ENCODE assay signal across 12 mouse cellular contexts in genomic region chr16:49775002-49775966, GRCm38 (mm10). TPM values are rescaled to one million over a fixed set of nuclear protein-coding genes. Genes with fewer than 3 reads are reported as not detected.
DNase-seq lines count a peak whose midpoint lies in the region; ATAC-seq and TF ChIP-seq lines count a peak whose summit lies in the region.
"Had no signal": no experiment of that assay in that cellular context is flagged by ENCODE, and none has a peak within 500 bp of the region (broad histone marks: within the 10 kb centered on the region; RNA-seq: fewer than 3 reads in every experiment).

No protein-coding gene starts in this region.

- peaks cover 23 to 37% of the 10 kb centered on the region in 2 experiments for H3K4me1 ChIP-seq in MEL (ENCODE audit: control insufficient read depth in 1 of 2, insufficient read depth in 2 of 2, low read length in 2 of 2)
- peaks cover 80% of the 10 kb centered on the region for H3K4me1 ChIP-seq in liver, embryonic 15.5 days (replicated peaks)

- TF ChIP-seq CTCF in MEL (IDR thresholded peaks at IDR 0.05 in 2 of 3, conservative IDR thresholded peaks at IDR 0.05 in 1 of 3; ENCODE audit: control insufficient read depth in 1 of 3, insufficient read depth in 1 of 3, low read depth in 2 of 3, low read length in 3 of 3, poor library complexity in 1 of 3, severe bottlenecking in 1 of 3): no peak

- peak overlapping the region; percentile 48 to 56 for H3K4me3 ChIP-seq in MEL (ENCODE audit: control insufficient read depth in 1 of 2, insufficient read depth in 1 of 2, low read depth in 2 of 2, low read length in 2 of 2)
- peak overlapping the region; percentile 26 for H3K4me3 ChIP-seq in liver, embryonic 15.5 days (replicated peaks)

- ATAC-seq in liver, embryonic 15.5 days (ENCODE audit: insufficient read depth): peak; percentile 81
- ATAC-seq: forebrain, postnatal 0 days had no signal

- H3K27ac ChIP-seq in MEL (ENCODE audit: control insufficient read depth, low read depth, low read length): peak overlapping the region; percentile 97
- H3K27ac ChIP-seq in liver, embryonic 15.5 days (replicated peaks): peak overlapping the region; percentile 96

- peak overlapping the region; percentile 65 for H3K4me2 ChIP-seq in liver, embryonic 15.5 days

- peaks cover 0 to 47% of the 10 kb centered on the region in 2 experiments; a peak in 2 of 4 replicates for H3K36me3 ChIP-seq in MEL (ENCODE audit: control insufficient read depth in 1 of 2, insufficient read depth in 2 of 2, low read length in 2 of 2)
- H3K36me3 ChIP-seq in liver, embryonic 15.5 days (replicated peaks): no peaks in the 10 kb centered on the region

- H3K9me3 ChIP-seq in MEL (replicated peaks; ENCODE audit: insufficient read depth, low read length): no peaks in the 10 kb centered on the region
- no peaks in the 10 kb centered on the region for H3K9me3 ChIP-seq in liver, embryonic 15.5 days (replicated peaks)

- no peak; a peak in 2 of 4 replicates for TF ChIP-seq EP300 in MEL (IDR thresholded peaks at IDR 0.05; ENCODE audit: low read depth in 1 of 2, low read length in 2 of 2)

- 21% methylated on average over 22 of the region's 22 CpGs for WGBS in liver, embryonic 15.5 days (ENCODE audit: insufficient replicate concordance)

- TF ChIP-seq RAD21 in MEL (IDR thresholded peaks at IDR 0.05; ENCODE audit: low read depth, low read length): no peak

- peak overlapping the region; percentile 70 for H3K9ac ChIP-seq in MEL (ENCODE audit: control insufficient read depth, low read depth, low read length, poor library complexity, severe bottlenecking)
- H3K9ac ChIP-seq in liver, embryonic 15.5 days: peak overlapping the region; percentile 60
- H3K9ac ChIP-seq: forebrain, postnatal 0 days had no signal

- peak in 1 of 2 experiments; percentile 48; a peak in 2 of 4 replicates for TF ChIP-seq POLR2A in MEL (IDR thresholded peaks at IDR 0.05; ENCODE audit: control insufficient read depth in 1 of 2, insufficient read depth in 1 of 2, low read depth in 1 of 2, low read length in 2 of 2, poor library complexity in 1 of 2)

- peak; percentile 45 for DNase-seq in CD4-positive, CD25-positive, alpha-beta regulatory T cell, adult 2 months (ENCODE audit: low read depth, low spot score)
- peak; percentile 82 for DNase-seq in MEL (ENCODE audit: low read depth, low spot score)
- DNase-seq in cerebellum, postnatal 14 days: peak; percentile 52 to 56
- DNase-seq in adrenal gland, adult 18-20 months (ENCODE audit: low spot score in 2 of 2): no peak
- DNase-seq in ovary, adult 18-20 months (ENCODE audit: low spot score): no peak
- no peak for DNase-seq in kidney, postnatal 36 days
- no peak for DNase-seq in lung, postnatal 10 days
- DNase-seq: adrenal gland, adult 8-10 months; forebrain, postnatal 0 days; kidney, adult 9 months; right cerebral cortex, postnatal 25 days had no signal

- no peaks in the 10 kb centered on the region for H3K79me2 ChIP-seq in MEL (ENCODE audit: control insufficient read depth, insufficient read depth, low read length, poor library complexity)

- H3K27me3 ChIP-seq in MEL (ENCODE audit: control insufficient read depth in 1 of 2, insufficient read depth in 2 of 2, low read length in 2 of 2): no peaks in the 10 kb centered on the region
- no peaks in the 10 kb centered on the region for H3K27me3 ChIP-seq in liver, embryonic 15.5 days

TF ChIP-seq in MEL, 35 proteins besides CTCF, POLR2A, EP300 and RAD21:
- peak; percentile 69; the same call in 1 of the 2 replicates for TF ChIP-seq ETS1 (IDR thresholded peaks at IDR 0.05; ENCODE audit: low read depth, low read length)
- no peak for TF ChIP-seq ZMIZ1 (IDR thresholded peaks at IDR 0.05; ENCODE audit: low read depth, low read length)
- peak; percentile 1; the same call in 1 of the 2 replicates for TF ChIP-seq SIN3A (IDR thresholded peaks at IDR 0.05; ENCODE audit: low read length)
- TF ChIP-seq MYC (IDR thresholded peaks at IDR 0.05; ENCODE audit: low read depth, low read length): peak; percentile 42
- peak; percentile 78 for TF ChIP-seq TAL1 (IDR thresholded peaks at IDR 0.05; ENCODE audit: low read length)
- no peak for TF ChIP-seq ZKSCAN1 (IDR thresholded peaks at IDR 0.05; ENCODE audit: low read depth, low read length)
- TF ChIP-seq TCF12 (IDR thresholded peaks at IDR 0.05; ENCODE audit: low read depth, low read length): peak; percentile 72
- peak; percentile 21 for TF ChIP-seq TBP (IDR thresholded peaks at IDR 0.05; ENCODE audit: low read depth, low read length)
- peak; percentile 48 for TF ChIP-seq GATA1 (IDR thresholded peaks at IDR 0.05; ENCODE audit: low read depth, low read length)
TF ChIP-seq in MEL: peak in this region for 7.

RNA-seq across cellular contexts. Expression of gene Cd47, which starts 25.0 kb away (rescaled TPM):
- 57.5 and 86.6 TPM in 2 replicates for total RNA-seq in MEL (2012; rRNA removed)
- 10 to 100 TPM; 45.9 to 51.7 TPM for polyA plus RNA-seq in MEL (2012; ENCODE audit: insufficient read depth in 1 of 2, insufficient read length in 2 of 2, low read depth in 1 of 2, low replicate concordance in 2 of 2, missing spikeins in 1 of 2)
- polyA plus RNA-seq in liver, embryonic 15.5 days (2015; fragmentation: Nextera tagmentation; extraction: Ambion mirVana): 266 and 301 TPM in 2 replicates
- 100 to 1,000 TPM in 1 of 2 experiments, 10 to 100 TPM in 1; 87.8 to 195 TPM for total RNA-seq in adrenal gland, adult 18-20 months (2021)

Comparison
In these comparisons a context has a peak if more than half of its experiments do, and no peak if none do; other contexts are left out.
1. DNase-seq: peak in CD4-positive, CD25-positive, alpha-beta regulatory T cell, adult 2 months (single experiment), MEL (single experiment) and cerebellum, postnatal 14 days (2 of 2); none in adrenal gland, adult 18-20 months (0 of 2), ovary, adult 18-20 months (single experiment), kidney, postnatal 36 days (0 of 2) and lung, postnatal 10 days (single experiment).